ENCODE assay signal across 14 mouse cellular contexts in the genomic region with DNA sequence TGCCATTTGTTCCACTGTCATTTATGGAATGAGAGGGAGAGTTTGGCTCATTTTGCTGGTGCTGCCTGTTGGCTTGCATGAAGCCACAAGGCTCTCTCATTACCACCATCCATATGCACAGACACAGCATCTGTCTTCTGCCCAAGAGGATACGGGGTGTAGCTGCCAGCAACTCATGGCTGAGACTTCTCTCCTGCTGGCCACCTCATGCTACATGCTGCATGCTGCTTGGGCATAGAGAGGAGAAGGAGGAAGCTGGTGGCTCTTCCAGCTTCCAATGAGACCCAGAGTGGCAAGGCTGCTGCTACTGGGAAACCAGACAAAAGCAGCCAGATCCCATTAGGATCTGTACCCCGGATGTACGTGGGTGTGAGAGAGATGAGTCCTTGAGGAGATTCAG. TPM values are rescaled to one million over a fixed set of nuclear protein-coding genes. Genes with fewer than 3 reads are reported as not detected.
DNase-seq lines count a peak whose midpoint lies in the region; TF ChIP-seq lines count a peak whose summit lies in the region.
"Had no signal": no experiment of that assay in that cellular context is flagged by ENCODE, and none has a peak within 500 bp of the region (broad histone marks: within the 10 kb centered on the region; RNA-seq: fewer than 3 reads in every experiment).

No protein-coding gene starts in this region.

- no peak; the same call in 1 of the 2 replicates for TF ChIP-seq CTCF in brain, embryonic 14.5 days (IDR thresholded peaks at IDR 0.05; ENCODE audit: borderline replicate concordance, extremely low read depth, insufficient read depth, insufficient read length)

- DNase-seq in frontal cortex, adult 2 months (ENCODE audit: extremely low spot score in 1 of 2, low spot score in 1 of 2) = peak; percentile 2 to 7
- no peak for DNase-seq in frontal cortex, postnatal 25 days (ENCODE audit: low spot score in 2 of 2)
- DNase-seq in brain, adult 2 months (ENCODE audit: low read depth, low spot score) = peak; percentile 68
- DNase-seq in brain, embryonic 14.5 days (ENCODE audit: low read depth) = peak; percentile 48
- DNase-seq in layer of hippocampus, postnatal 25 days (ENCODE audit: extremely low spot score in 1 of 2, low spot score in 1 of 2) = peak; percentile 14 to 25
- no peak for DNase-seq in spleen, adult 12 weeks (ENCODE audit: low spot score)
- no peak for DNase-seq in lung, postnatal 36 days
- DNase-seq: cerebellum, adult 8-10 months; liver, embryonic 13.5 days; lung, postnatal 14 days; spleen, adult 18-20 months; thymus, postnatal 36 days had no signal

- no peak for TF ChIP-seq POLR2A in brain, embryonic 14.5 days (IDR thresholded peaks at IDR 0.05; ENCODE audit: borderline replicate concordance, extremely low read depth, insufficient read depth, insufficient read length, poor library complexity, severe bottlenecking)

RNA-seq across cellular contexts. Expression of a gene that starts 47.8 kb away (rescaled TPM):
- not detected in 2 replicates for polyA plus RNA-seq in frontal cortex, adult 2 months (2012; rRNA removed)
- 4.5 and 8.4 TPM in 2 replicates for polyA plus RNA-seq in brain, embryonic 14.5 days (2012; rRNA removed)
- total RNA-seq in layer of hippocampus, postnatal 25 days (2021) = under 1 TPM; 0.07 to 0.09 TPM
- total RNA-seq: heart, postnatal 10 days had no signal
- polyA plus RNA-seq: myocyte had no signal

Comparison
In these comparisons a context has a peak if more than half of its experiments do, and no peak if none do; other contexts are left out.
1. DNase-seq: peak in frontal cortex, adult 2 months (2 of 2), brain, adult 2 months (single experiment), brain, embryonic 14.5 days (single experiment) and layer of hippocampus, postnatal 25 days (2 of 2); none in frontal cortex, postnatal 25 days (0 of 2), spleen, adult 12 weeks (single experiment) and lung, postnatal 36 days (single experiment).